Comparison of ENCODE assay signal across 7 mouse cellular contexts in the genomic region with DNA sequence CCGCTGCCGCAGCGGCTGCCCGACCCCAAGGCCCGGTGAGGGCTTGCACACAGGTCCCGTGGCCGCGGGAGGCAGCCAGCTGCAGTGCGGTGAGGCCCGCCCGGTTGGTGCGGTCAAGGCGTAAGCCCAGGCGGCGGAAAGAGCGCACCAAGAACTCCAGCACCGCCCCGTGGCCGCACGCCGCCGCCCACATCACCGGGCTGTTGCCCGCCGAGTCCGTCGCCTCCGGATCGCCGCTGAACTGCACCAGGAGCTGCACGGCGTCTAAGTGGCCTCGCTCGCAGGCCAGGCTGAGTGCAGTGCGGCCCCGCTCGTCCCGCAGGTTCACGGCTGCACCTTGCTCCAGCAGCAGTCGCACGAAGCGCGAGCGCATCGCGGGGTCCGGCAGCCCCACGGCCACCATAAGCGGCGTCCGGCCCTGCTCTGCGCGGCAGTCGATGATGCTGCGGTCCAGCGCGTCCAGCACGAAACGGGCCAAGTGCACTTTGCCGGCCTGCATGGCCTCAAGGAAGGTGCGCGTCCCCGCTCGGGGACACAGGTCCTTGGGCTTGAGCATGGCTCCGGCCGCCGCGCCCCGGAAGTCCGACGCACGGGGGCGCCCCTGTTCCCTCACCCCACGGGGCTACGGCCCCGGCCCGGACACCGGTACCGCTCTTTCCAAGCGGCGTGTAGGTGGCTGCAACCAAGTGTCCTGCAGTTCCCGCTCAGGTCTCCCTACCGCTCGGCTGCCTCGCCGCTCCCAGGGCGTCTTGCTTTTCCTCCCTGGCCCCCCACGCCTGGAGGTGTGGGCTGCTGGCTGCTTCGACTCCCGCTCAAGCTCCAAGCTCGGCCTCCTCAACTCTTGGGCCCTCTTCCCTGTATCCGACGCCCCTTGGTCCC. TPM values are rescaled to one million over a fixed set of nuclear protein-coding genes. Genes with fewer than 3 reads are reported as not detected.
DNase-seq lines count a peak whose midpoint lies in the region; ATAC-seq and TF ChIP-seq lines count a peak whose summit lies in the region.

No protein-coding gene starts in this region.

- peak overlapping the region; percentile 40 for H3K4me3 ChIP-seq in embryonic facial prominence, embryonic 12.5 days
- peak overlapping the region; percentile 38 for H3K4me3 ChIP-seq in hindbrain, embryonic 11.5 days (ENCODE audit: low read depth, low read length)
- no peak overlapping the region for H3K4me3 ChIP-seq in myocyte

- TF ChIP-seq POLR2A in myocyte (IDR thresholded peaks at IDR 0.05; ENCODE audit: insufficient read length, low read depth), result no peak

- H3K9me3 ChIP-seq in embryonic facial prominence, embryonic 12.5 days, result no peaks in the 10 kb centered on the region
- no peaks in the 10 kb centered on the region for H3K9me3 ChIP-seq in hindbrain, embryonic 11.5 days (ENCODE audit: control insufficient read depth, low read length)

- H3K4me1 ChIP-seq in embryonic facial prominence, embryonic 12.5 days, result peaks cover 32% of the 10 kb centered on the region
- peaks cover 18% of the 10 kb centered on the region for H3K4me1 ChIP-seq in hindbrain, embryonic 11.5 days (replicated peaks; ENCODE audit: control insufficient read depth, insufficient read depth, low read length)

- DNase-seq in B cell, adult 2 months, result peak; percentile 43 to 53
- peak; percentile 39 for DNase-seq in CD4-positive helper T cell, adult 2 months (ENCODE audit: low read depth, low spot score)
- DNase-seq in hindbrain, embryonic 11.5 days (ENCODE audit: low spot score), result peak; percentile 73
- peak; percentile 34 for DNase-seq in liver
- no peak for DNase-seq in frontal cortex, adult 2 months (ENCODE audit: extremely low spot score in 1 of 2, low spot score in 1 of 2)

- no peaks in the 10 kb centered on the region for H3K36me3 ChIP-seq in embryonic facial prominence, embryonic 12.5 days
- H3K36me3 ChIP-seq in hindbrain, embryonic 11.5 days (ENCODE audit: control insufficient read depth, insufficient read depth, low read length), result no peaks in the 10 kb centered on the region
- no peaks in the 10 kb centered on the region for H3K36me3 ChIP-seq in myocyte (ENCODE audit: control insufficient read depth, insufficient read depth)

- WGBS in embryonic facial prominence, embryonic 12.5 days, result under 1% methylated on average over 90 of the region's 93 CpGs
- WGBS in hindbrain, embryonic 11.5 days, result under 1% methylated on average over 91 of the region's 93 CpGs

- H3ac ChIP-seq in myocyte (ENCODE audit: control insufficient read depth, insufficient read length), result no peak overlapping the region

- ATAC-seq in embryonic facial prominence, embryonic 12.5 days (ENCODE audit: insufficient number of reproducible peaks, insufficient read depth, low FRiP score, low TSS enrichment), result no peak
- peak; percentile 21; the same call in 1 of the 2 replicates for ATAC-seq in hindbrain, embryonic 11.5 days (ENCODE audit: low FRiP score)

- no peak overlapping the region for H3K27ac ChIP-seq in embryonic facial prominence, embryonic 12.5 days
- no peak overlapping the region for H3K27ac ChIP-seq in hindbrain, embryonic 11.5 days (ENCODE audit: low read depth, low read length)

- H3K4me2 ChIP-seq in embryonic facial prominence, embryonic 12.5 days (replicated peaks), result peak overlapping the region; percentile 64
- peak overlapping the region; percentile 74 for H3K4me2 ChIP-seq in hindbrain, embryonic 11.5 days (replicated peaks; ENCODE audit: low read depth, low read length)
- H3K4me2 ChIP-seq in myocyte (ENCODE audit: low read depth), result peak overlapping the region; percentile 74

- H3K9ac ChIP-seq in embryonic facial prominence, embryonic 12.5 days, result peak overlapping the region; percentile 43
- no peak overlapping the region for H3K9ac ChIP-seq in hindbrain, embryonic 11.5 days (ENCODE audit: low read depth, low read length)

- H3K79me2 ChIP-seq in myocyte (ENCODE audit: control insufficient read depth, insufficient read depth), result no peaks in the 10 kb centered on the region

- peaks cover 95% of the 10 kb centered on the region for H3K27me3 ChIP-seq in embryonic facial prominence, embryonic 12.5 days
- H3K27me3 ChIP-seq in hindbrain, embryonic 11.5 days (ENCODE audit: control insufficient read depth, insufficient read depth, low read length), result peaks cover 91% of the 10 kb centered on the region
- H3K27me3 ChIP-seq in myocyte (ENCODE audit: control insufficient read depth, insufficient read depth, insufficient read length), result peaks cover 44% of the 10 kb centered on the region

TF ChIP-seq in myocyte, 11 proteins besides CTCF, POLR2A, EP300 and RAD21:
- TF ChIP-seq REST (IDR thresholded peaks at IDR 0.05; ENCODE audit: insufficient read depth, insufficient read length) (no peak), POLR2AphosphoS2 (IDR thresholded peaks at IDR 0.05; ENCODE audit: insufficient read length, low read depth) (no peak), TCF12 (IDR thresholded peaks at IDR 0.05; ENCODE audit: insufficient read depth, poor library complexity, severe bottlenecking) (no peak), MYOG (IDR thresholded peaks at IDR 0.05; ENCODE audit: control insufficient read depth in 1 of 3, insufficient read depth in 1 of 3, insufficient read length in 2 of 3, low read depth in 2 of 3) (peak in 2 of 3 experiments; percentile 53 to 76), SRF (IDR thresholded peaks at IDR 0.05; ENCODE audit: control insufficient read depth, insufficient read length, low read depth) (no peak), TCF3 (IDR thresholded peaks at IDR 0.05; ENCODE audit: insufficient read length, low read depth) (no peak), E2F4 (IDR thresholded peaks at IDR 0.05; ENCODE audit: insufficient read depth) (no peak), CEBPB (IDR thresholded peaks at IDR 0.05; ENCODE audit: insufficient read depth, poor library complexity, severe bottlenecking) (no peak), MYOD1 (IDR thresholded peaks at IDR 0.05; ENCODE audit: control insufficient read depth in 1 of 3, insufficient read length in 2 of 3, low read depth in 2 of 3) (peak in 2 of 3 experiments; percentile 32 to 47)

RNA-seq across cellular contexts. Expression of a gene that starts 0.6 kb away (rescaled TPM):
- not detected in 2 replicates for polyA plus RNA-seq in embryonic facial prominence, embryonic 12.5 days (2016; fragmentation: Nextera tagmentation; extraction: Ambion mirVana)
- not detected in 2 replicates for polyA plus RNA-seq in hindbrain, embryonic 11.5 days (2014; fragmentation: Nextera tagmentation; extraction: Ambion mirVana)
- 0.01 TPM for polyA plus RNA-seq in myocyte (2012; fragmentation: generic; extraction: Trizol)
- polyA plus RNA-seq in frontal cortex, adult 2 months (2012; rRNA removed), result 24.2 and 24.3 TPM in 2 replicates

RNA-seq across cellular contexts. Expression of a gene that starts 25.1 kb away (rescaled TPM):
- 0.38 and 0.47 TPM in 2 replicates for polyA plus RNA-seq in embryonic facial prominence, embryonic 12.5 days (2016; fragmentation: Nextera tagmentation; extraction: Ambion mirVana)
- 0.32 and 0.43 TPM in 2 replicates for polyA plus RNA-seq in hindbrain, embryonic 11.5 days (2014; fragmentation: Nextera tagmentation; extraction: Ambion mirVana)
- not detected for polyA plus RNA-seq in myocyte (2012; fragmentation: generic; extraction: Trizol)
- 3.1 and 3.5 TPM in 2 replicates for polyA plus RNA-seq in frontal cortex, adult 2 months (2012; rRNA removed)

RNA-seq across cellular contexts. Expression of a gene that starts 40.0 kb away (rescaled TPM):
- polyA plus RNA-seq in embryonic facial prominence, embryonic 12.5 days (2016; fragmentation: Nextera tagmentation; extraction: Ambion mirVana), result 1.2 and 1.5 TPM in 2 replicates
- polyA plus RNA-seq in hindbrain, embryonic 11.5 days (2014; fragmentation: Nextera tagmentation; extraction: Ambion mirVana), result 1.5 and 2.0 TPM in 2 replicates
- 0.06 TPM for polyA plus RNA-seq in myocyte (2012; fragmentation: generic; extraction: Trizol)
- polyA plus RNA-seq in frontal cortex, adult 2 months (2012; rRNA removed), result 58.0 and 60.0 TPM in 2 replicates

RNA-seq across cellular contexts. Expression of a gene that starts 42.4 kb away (rescaled TPM):
- 16.5 and 17.9 TPM in 2 replicates for polyA plus RNA-seq in embryonic facial prominence, embryonic 12.5 days (2016; fragmentation: Nextera tagmentation; extraction: Ambion mirVana)
- 34.1 and 35.4 TPM in 2 replicates for polyA plus RNA-seq in hindbrain, embryonic 11.5 days (2014; fragmentation: Nextera tagmentation; extraction: Ambion mirVana)
- 10.5 TPM for polyA plus RNA-seq in myocyte (2012; fragmentation: generic; extraction: Trizol)
- polyA plus RNA-seq in frontal cortex, adult 2 months (2012; rRNA removed), result 30.1 and 31.1 TPM in 2 replicates

RNA-seq across cellular contexts. Expression of a gene that starts 59.3 kb away (rescaled TPM):
- 1.3 and 1.5 TPM in 2 replicates for polyA plus RNA-seq in embryonic facial prominence, embryonic 12.5 days (2016; fragmentation: Nextera tagmentation; extraction: Ambion mirVana)
- 0.68 and 0.98 TPM in 2 replicates for polyA plus RNA-seq in hindbrain, embryonic 11.5 days (2014; fragmentation: Nextera tagmentation; extraction: Ambion mirVana)
- polyA plus RNA-seq in myocyte (2012; fragmentation: generic; extraction: Trizol), result 9.0 TPM
- 6.5 and 7.4 TPM in 2 replicates for polyA plus RNA-seq in frontal cortex, adult 2 months (2012; rRNA removed)

Comparison
In these comparisons a context has a peak if more than half of its experiments do, and no peak if none do; other contexts are left out.
1. DNase-seq: peak in B cell, adult 2 months (2 of 2), CD4-positive helper T cell, adult 2 months (single experiment), hindbrain, embryonic 11.5 days (single experiment) and liver (single experiment); none in frontal cortex, adult 2 months (0 of 2).
2. RNA of a gene that starts 0.6 kb away (polyA plus RNA-seq): 24.2 to 24.3 TPM in frontal cortex, adult 2 months; not detected in embryonic facial prominence, embryonic 12.5 days, 0.01 TPM in myocyte (single experiment) and not detected in hindbrain, embryonic 11.5 days; every median in the first group is over 10 times any median in the second.
3. RNA of a gene that starts 40.0 kb away (polyA plus RNA-seq): 58.0 to 60.0 TPM in frontal cortex, adult 2 months; 1.5 to 2.0 TPM in hindbrain, embryonic 11.5 days, 1.2 to 1.5 TPM in embryonic facial prominence, embryonic 12.5 days and 0.06 TPM in myocyte (single experiment); every median in the first group is over 10 times any median in the second.
4. Peak in every context shown above with its lines, with median percentiles within 50 percentile points of each other: H3K4me2 ChIP-seq.